Mouse (Mus musculus): ENCODE results near the gene Lrrc59.

Lrrc59 gene

GRCm38 (mm10) chr11:94629199-94629883 is at the start of gene Lrrc59:
Gene Lrrc59, plus strand, starts transcription at chr11:94629767.
- in situ Hi-C loops (cut with MboI, MseI) = no loop called here

- in situ Hi-C loops (cut with MboI, MseI) = no loop called here
Observed at GRCm38 (mm10) chr11:94580111-94580740, 49.3 kb upstream of the Lrrc59 start.

- in situ Hi-C loops (cut with MboI, MseI) = no loop called here
Observed at GRCm38 (mm10) chr11:94585091-94585490, 44.5 kb upstream of the Lrrc59 start.

- in situ Hi-C loops (cut with MboI, MseI) = no loop called here
Observed at GRCm38 (mm10) chr11:94587511-94587910, 42.1 kb upstream of the Lrrc59 start.

- in situ Hi-C loops (cut with MboI, MseI) = no loop called here
Observed at GRCm38 (mm10) chr11:94596311-94596852, 33.2 kb upstream of the Lrrc59 start.

GRCm38 (mm10) chr11:94597319-94597718 is 32.2 kb upstream of the Lrrc59 start:
- in situ Hi-C loops (cut with MboI, MseI) = no loop called here

- in situ Hi-C loops (cut with MboI, MseI) = no loop called here
Observed at GRCm38 (mm10) chr11:94598437-94599120, 31.0 kb upstream of the Lrrc59 start.

- in situ Hi-C loops (cut with MboI, MseI) = no loop called here
Observed at GRCm38 (mm10) chr11:94600447-94600846, 29.1 kb upstream of the Lrrc59 start.

GRCm38 (mm10) chr11:94601321-94602281 is 28.0 kb upstream of the Lrrc59 start, which contains the start of gene Acsf2:
Gene Acsf2, minus strand, starts transcription at chr11:94601871.
- in situ Hi-C loops (cut with MboI, MseI) = no loop called here

- in situ Hi-C loops (cut with MboI, MseI) = no loop called here
Observed at GRCm38 (mm10) chr11:94602356-94602955, 27.1 kb upstream of the Lrrc59 start.

- in situ Hi-C loops (cut with MboI, MseI) = no loop called here
Observed at GRCm38 (mm10) chr11:94610744-94611740, 18.5 kb upstream of the Lrrc59 start.

- in situ Hi-C loops (cut with MboI, MseI) = no loop called here
Observed at GRCm38 (mm10) chr11:94614603-94615002, 15.0 kb upstream of the Lrrc59 start.

- in situ Hi-C loops (cut with MboI, MseI) = no loop called here
Observed at GRCm38 (mm10) chr11:94615494-94615893, 14.1 kb upstream of the Lrrc59 start.

- in situ Hi-C loops (cut with MboI, MseI) = no loop called here
Observed at GRCm38 (mm10) chr11:94617646-94618045, 11.9 kb upstream of the Lrrc59 start.

- in situ Hi-C loops (cut with MboI, MseI) = no loop called here
Observed at GRCm38 (mm10) chr11:94620766-94621457, 8.7 kb upstream of the Lrrc59 start.

- in situ Hi-C loops (cut with MboI, MseI) = no loop called here
Observed at GRCm38 (mm10) chr11:94621458-94621852, 8.1 kb upstream of the Lrrc59 start.

GRCm38 (mm10) chr11:94622162-94622561 is 7.4 kb upstream of the Lrrc59 start:
- in situ Hi-C loops (cut with MboI, MseI) = no loop called here

GRCm38 (mm10) chr11:94629884-94630198 is 274 bp downstream of the Lrrc59 start:
- in situ Hi-C loops (cut with MboI, MseI) = no loop called here
